Mouse (Mus musculus): ENCODE results near the gene Ctc1. TPM values are rescaled to one million over a fixed set of nuclear protein-coding genes. Genes with fewer than 3 reads are reported as not detected.

The Ctc1 gene
- polyA plus RNA-seq, 1 experiment = 20.0 TPM

DNA sequence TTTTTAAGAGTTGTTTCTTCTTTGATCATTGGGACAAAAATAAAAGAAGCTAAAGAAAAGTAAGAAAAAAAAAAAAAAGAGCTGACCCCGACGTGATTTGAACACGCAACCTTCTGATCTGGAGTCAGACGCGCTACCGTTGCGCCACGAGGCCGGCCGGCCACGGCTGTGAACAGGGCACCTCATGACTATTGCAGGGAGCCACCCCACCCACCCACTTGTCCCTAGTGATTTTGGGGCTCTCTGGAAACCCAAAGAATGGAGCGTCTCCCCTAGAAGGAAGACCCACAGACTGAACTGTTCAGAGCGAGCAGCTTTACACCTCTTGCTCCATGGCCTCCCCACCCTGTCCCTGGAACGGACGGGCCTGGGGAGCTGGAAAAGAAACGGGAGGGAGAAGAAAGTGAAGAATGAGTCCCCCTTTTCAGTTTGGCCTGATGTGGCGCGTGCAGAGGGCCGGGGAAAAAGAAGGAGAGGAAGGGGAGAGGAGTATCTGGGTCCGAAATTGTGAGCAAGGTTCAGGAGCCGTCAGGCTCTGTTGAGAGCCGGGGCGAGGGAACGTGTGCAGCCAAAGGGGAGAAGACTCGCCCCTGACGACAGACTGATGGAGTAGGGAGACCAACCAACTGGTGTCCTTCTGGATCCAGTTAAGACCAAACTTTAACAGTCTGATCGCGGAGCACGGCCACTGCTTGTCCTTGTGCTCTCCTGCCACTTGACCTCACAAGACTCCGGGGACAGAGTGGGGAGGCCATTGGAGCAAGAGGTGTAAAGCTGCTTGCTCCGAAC is 47.9 kb downstream of the Ctc1 start:
- Histone ChIP-seq H3K4me3 (ENCODE audit: low read depth, low read length) (peak overlapping the region; percentile 83), H3K27ac (ENCODE audit: insufficient read depth, low read depth, low read length) (peak overlapping the region; percentile 57), H3K4me1 (ENCODE audit: control insufficient read depth, insufficient read depth, insufficient read length, low read length) (peaks cover 12% of the 10 kb centered on the region), H3K27me3 (ENCODE audit: control insufficient read depth, insufficient read depth, low read length) (no peaks in the 10 kb centered on the region), H3K36me3 (ENCODE audit: control insufficient read depth, insufficient read depth, low read length) (no peaks in the 10 kb centered on the region)
- TF ChIP-seq POLR2A (IDR thresholded peaks at IDR 0.05; ENCODE audit: low read depth, low read length) = peak; percentile 8; the same call in 1 of the 2 replicates
- TF ChIP-seq CTCF (IDR thresholded peaks at IDR 0.05; ENCODE audit: extremely low read depth, insufficient read length, insufficient replicate concordance, low read depth, low read length) = no peak
- 1% methylated on average over 31 of the region's 31 CpGs for WGBS

DNA sequence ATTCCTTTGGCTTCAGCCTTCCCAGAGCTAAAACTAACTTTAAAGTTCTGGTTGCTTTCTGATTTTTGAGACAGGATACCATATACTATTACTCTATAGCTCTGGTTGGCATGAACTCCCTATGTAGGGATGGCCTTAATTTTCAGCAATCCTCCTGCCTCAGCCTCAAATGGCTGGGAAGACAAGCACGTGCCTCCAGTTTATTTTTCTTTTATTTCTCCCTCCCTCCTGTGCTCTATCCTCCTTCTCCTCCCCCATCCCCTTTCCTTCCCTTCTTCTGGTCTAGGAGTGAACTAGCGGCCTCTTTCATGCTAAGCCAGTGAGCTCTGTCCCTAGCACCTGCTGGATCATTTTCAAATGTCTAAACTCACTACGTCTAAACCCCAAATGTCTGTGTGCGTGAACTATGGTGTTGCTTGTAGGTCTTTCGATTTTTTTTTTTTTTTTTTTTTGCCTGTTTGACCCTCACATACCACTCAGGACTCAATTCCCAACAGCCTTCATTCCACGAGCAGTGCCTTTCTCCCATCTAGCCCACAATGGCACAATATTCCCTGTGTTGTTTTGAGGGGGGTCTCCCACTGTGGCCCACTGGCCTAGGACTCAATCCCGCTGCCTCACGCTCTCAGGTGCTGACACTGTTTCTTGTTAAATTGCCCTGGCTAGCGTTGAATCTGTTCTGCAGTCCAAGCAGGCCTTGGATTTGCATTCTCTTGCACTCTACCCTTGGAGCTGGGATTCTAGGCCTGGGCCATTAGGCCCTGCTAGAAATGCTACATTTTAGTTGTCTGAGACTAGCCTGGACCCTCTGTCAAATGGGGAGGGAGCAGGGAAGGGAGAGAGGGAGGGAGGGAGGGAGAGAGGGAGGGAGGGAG is 48.8 kb downstream of the Ctc1 start:
- Histone ChIP-seq H3K4me3 (ENCODE audit: low read depth, low read length) (peak overlapping the region; percentile 83), H3K27me3 (ENCODE audit: control insufficient read depth, insufficient read depth, low read length) (no peaks in the 10 kb centered on the region), H3K4me1 (ENCODE audit: control insufficient read depth, insufficient read depth, insufficient read length, low read length) (peaks cover 12% of the 10 kb centered on the region), H3K36me3 (ENCODE audit: control insufficient read depth, insufficient read depth, low read length) (no peaks in the 10 kb centered on the region), H3K27ac (ENCODE audit: insufficient read depth, low read depth, low read length) (no peak overlapping the region)
- WGBS = 76% methylated on average over 9 of the region's 9 CpGs
- no peak for TF ChIP-seq POLR2A (IDR thresholded peaks at IDR 0.05; ENCODE audit: low read depth, low read length)
- no peak for TF ChIP-seq CTCF (IDR thresholded peaks at IDR 0.05; ENCODE audit: extremely low read depth, insufficient read length, insufficient replicate concordance, low read depth, low read length)

DNA sequence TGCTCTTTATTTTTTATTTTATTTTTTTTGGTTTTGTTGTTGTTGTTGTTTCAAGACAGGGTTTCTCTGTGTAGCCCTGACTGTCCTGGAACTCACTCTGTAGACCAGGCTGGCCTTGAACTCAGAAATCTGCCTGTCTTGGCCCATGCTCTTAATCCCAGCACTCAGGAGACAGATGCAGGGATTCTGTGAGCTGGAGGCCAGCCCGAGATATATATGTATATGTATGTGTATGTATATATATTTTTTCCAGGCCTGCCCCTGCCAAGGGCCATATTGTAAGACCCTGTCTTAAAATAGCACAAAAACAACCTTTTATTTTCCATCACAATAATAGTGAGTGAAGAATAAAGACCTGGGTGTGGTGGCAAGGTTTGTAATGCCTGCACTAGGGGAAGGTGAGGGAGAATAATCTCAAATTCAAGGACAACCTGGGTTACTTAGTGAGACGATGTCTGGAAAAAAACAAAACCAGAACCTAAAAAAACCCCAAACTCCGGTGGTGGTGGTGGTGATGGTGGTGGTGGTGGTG is 49.7 kb downstream of the Ctc1 start:
- H3K27me3 ChIP-seq (ENCODE audit: control insufficient read depth, insufficient read depth, low read length) = no peaks in the 10 kb centered on the region
- no peak overlapping the region for H3K4me3 ChIP-seq (ENCODE audit: low read depth, low read length)
- H3K4me1 ChIP-seq (ENCODE audit: control insufficient read depth, insufficient read depth, insufficient read length, low read length) = peaks cover 12% of the 10 kb centered on the region
- TF ChIP-seq CTCF (IDR thresholded peaks at IDR 0.05; ENCODE audit: extremely low read depth, insufficient read length, insufficient replicate concordance, low read depth, low read length) (no peak), POLR2A (IDR thresholded peaks at IDR 0.05; ENCODE audit: low read depth, low read length) (no peak)
- no peak overlapping the region for H3K27ac ChIP-seq (ENCODE audit: insufficient read depth, low read depth, low read length)
- no peaks in the 10 kb centered on the region for H3K36me3 ChIP-seq (ENCODE audit: control insufficient read depth, insufficient read depth, low read length)
- WGBS = 71% methylated on average over 3 of the region's 3 CpGs

DNA sequence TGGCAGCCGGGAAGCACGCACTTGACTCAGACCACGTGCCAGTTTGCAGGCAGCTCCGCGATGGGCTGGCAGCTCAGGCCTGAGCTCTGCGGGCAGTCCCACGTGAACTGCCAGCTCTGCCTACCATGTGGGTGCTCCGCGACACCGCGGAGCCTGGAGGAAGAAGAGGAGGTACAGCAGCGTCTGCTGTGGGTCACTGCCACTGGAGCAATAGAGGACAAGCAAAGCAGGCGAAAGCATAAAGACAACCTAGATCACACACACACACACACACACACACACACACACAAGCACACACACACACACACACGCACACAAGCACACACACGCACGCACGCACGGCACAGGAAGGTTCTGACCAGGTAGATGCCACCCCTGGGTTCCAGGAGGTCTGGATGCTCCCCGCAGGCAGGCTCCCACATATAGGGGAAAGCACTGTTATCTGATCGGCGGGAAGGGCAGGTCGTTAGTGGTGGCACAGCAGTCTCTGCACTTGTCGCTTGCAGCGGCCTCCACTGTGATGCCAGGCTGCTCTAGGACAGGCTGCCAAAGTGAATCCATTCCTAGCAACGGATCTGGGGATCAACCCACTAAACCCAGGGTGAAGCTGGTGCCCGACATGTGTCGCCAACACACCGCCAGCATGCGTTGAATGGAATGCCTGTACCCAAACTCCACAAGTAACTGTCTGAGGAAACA is 50.6 kb downstream of the Ctc1 start:
- TF ChIP-seq CTCF (IDR thresholded peaks at IDR 0.05; ENCODE audit: extremely low read depth, insufficient read length, insufficient replicate concordance, low read depth, low read length) (no peak), POLR2A (IDR thresholded peaks at IDR 0.05; ENCODE audit: low read depth, low read length) (no peak)
- Histone ChIP-seq H3K4me1 (ENCODE audit: control insufficient read depth, insufficient read depth, insufficient read length, low read length) (peaks cover 12% of the 10 kb centered on the region; the same call in 1 of the 2 replicates), H3K27me3 (ENCODE audit: control insufficient read depth, insufficient read depth, low read length) (no peaks in the 10 kb centered on the region), H3K4me3 (ENCODE audit: low read depth, low read length) (peak overlapping the region; percentile 53), H3K36me3 (ENCODE audit: control insufficient read depth, insufficient read depth, low read length) (no peaks in the 10 kb centered on the region), H3K27ac (ENCODE audit: insufficient read depth, low read depth, low read length) (no peak overlapping the region)
- 4% methylated on average over 29 of the region's 29 CpGs for WGBS

DNA sequence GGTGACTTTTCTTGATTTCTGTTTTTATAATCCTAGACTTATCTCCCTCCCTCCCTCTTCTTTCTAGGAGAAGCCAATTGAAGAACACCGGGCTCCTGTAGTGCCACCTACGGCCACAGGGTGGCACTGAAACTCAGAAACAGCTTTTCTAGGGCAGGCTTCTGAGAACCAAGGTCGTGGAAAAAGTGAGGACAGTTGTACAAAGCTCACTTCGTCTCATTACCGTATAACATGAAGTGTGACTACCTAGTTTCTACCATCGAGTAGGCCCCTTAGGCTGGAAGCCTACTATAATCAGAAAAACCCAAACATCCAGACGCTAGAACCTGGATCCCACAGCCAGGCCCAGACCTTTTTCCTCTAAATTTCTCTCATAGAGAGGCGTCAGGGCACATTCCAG is 51.2 kb downstream of the Ctc1 start:
- Histone ChIP-seq H3K4me3 (ENCODE audit: low read depth, low read length) (no peak overlapping the region), H3K36me3 (ENCODE audit: control insufficient read depth, insufficient read depth, low read length) (no peaks in the 10 kb centered on the region), H3K4me1 (ENCODE audit: control insufficient read depth, insufficient read depth, insufficient read length, low read length) (peaks cover 10% of the 10 kb centered on the region; the same call in 1 of the 2 replicates), H3K27ac (ENCODE audit: insufficient read depth, low read depth, low read length) (peak overlapping the region; percentile 70; the same call in 1 of the 2 replicates), H3K27me3 (ENCODE audit: control insufficient read depth, insufficient read depth, low read length) (no peaks in the 10 kb centered on the region)
- 5% methylated on average over 8 of the region's 8 CpGs for WGBS
- TF ChIP-seq CTCF (IDR thresholded peaks at IDR 0.05; ENCODE audit: extremely low read depth, insufficient read length, insufficient replicate concordance, low read depth, low read length) (peak; percentile 85; the same call in 1 of the 2 replicates), POLR2A (IDR thresholded peaks at IDR 0.05; ENCODE audit: low read depth, low read length) (no peak)

DNA sequence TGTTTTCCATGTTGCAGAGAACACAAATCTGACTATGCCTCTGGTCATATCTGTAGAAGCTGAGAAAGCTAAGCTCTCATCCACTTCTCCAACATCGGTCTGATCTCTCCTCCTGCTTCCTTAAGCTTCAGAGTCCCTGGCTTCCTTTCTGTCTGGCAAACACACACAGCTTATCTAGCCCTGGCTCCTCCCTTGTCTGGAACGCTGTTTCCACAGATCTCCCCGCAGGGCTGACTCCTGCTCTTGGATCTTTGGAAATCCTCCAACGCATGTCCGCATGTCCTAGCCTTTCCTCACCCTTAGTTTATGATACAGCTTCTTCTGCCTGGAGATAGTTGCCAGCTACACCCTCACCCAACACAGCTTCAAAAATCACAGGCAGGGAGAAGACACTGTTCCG is 51.9 kb downstream of the Ctc1 start:
- TF ChIP-seq CTCF (IDR thresholded peaks at IDR 0.05; ENCODE audit: extremely low read depth, insufficient read length, insufficient replicate concordance, low read depth, low read length) (no peak), POLR2A (IDR thresholded peaks at IDR 0.05; ENCODE audit: low read depth, low read length) (no peak)
- Histone ChIP-seq H3K4me1 (ENCODE audit: control insufficient read depth, insufficient read depth, insufficient read length, low read length) (peaks cover 10% of the 10 kb centered on the region; the same call in 1 of the 2 replicates), H3K27ac (ENCODE audit: insufficient read depth, low read depth, low read length) (peak overlapping the region; percentile 70), H3K4me3 (ENCODE audit: low read depth, low read length) (no peak overlapping the region), H3K36me3 (ENCODE audit: control insufficient read depth, insufficient read depth, low read length) (no peaks in the 10 kb centered on the region), H3K27me3 (ENCODE audit: control insufficient read depth, insufficient read depth, low read length) (no peaks in the 10 kb centered on the region)
- 26% methylated on average over 6 of the region's 6 CpGs for WGBS
